Mouse (Mus musculus) liver, postnatal 0 days (tissue): ENCODE results near the gene Gm45902. TPM values are rescaled to one million over a fixed set of nuclear protein-coding genes. Genes with fewer than 3 reads are reported as not detected.

Source experiments
- ATAC-seq: fragments of 200-750 bp; cut with Nextera tagmentation; 2 replicates; pipeline ENCODE4 v1.8.0; 2017; ENCODE audit warnings: mild to moderate bottlenecking, moderate library complexity
- DNase-seq: peaks from one replicate; pipeline ENCODE4 v3.0.0-alpha.2; 2016
- H3K27ac ChIP-seq: fragments of 300-500 bp; sonication (generic); 2 replicates; pipeline ENCODE4 v1.5.1; 2014; ENCODE audit warnings: antibody characterized with exemption, moderate library complexity, mild to moderate bottlenecking, low read depth
- H3K27me3 ChIP-seq: fragments of 300-500 bp; sonication (generic); 2 replicates; pipeline ENCODE4 v1.6.1; 2014; ENCODE audit warnings: low read length, control low read depth, mixed read lengths; ENCODE audit not compliant: insufficient read depth
- H3K36me3 ChIP-seq: fragments of 300-500 bp; sonication (generic); replicated peaks from 2 replicates; pipeline ENCODE4 v1.6.1; 2014; ENCODE audit warnings: mild to moderate bottlenecking, control low read depth, low read length, moderate library complexity, mixed read lengths; ENCODE audit not compliant: insufficient read depth
- H3K4me1 ChIP-seq: fragments of 300-500 bp; sonication (generic); 2 replicates; pipeline ENCODE4 v1.6.1; 2014; ENCODE audit warnings: antibody characterized with exemption, mild to moderate bottlenecking, control low read depth; ENCODE audit not compliant: insufficient read depth
- H3K4me2 ChIP-seq: fragments of 300-500 bp; sonication (generic); 2 replicates; pipeline ENCODE4 v1.6.1; 2014; ENCODE audit warnings: low read depth, mild to moderate bottlenecking, low read length, moderate library complexity, mixed read lengths
- H3K4me3 ChIP-seq: fragments of 300-500 bp; sonication (generic); 2 replicates; pipeline ENCODE4 v1.5.1; 2014; ENCODE audit warnings: low read depth, low read length
- H3K9ac ChIP-seq: fragments of 300-500 bp; sonication (generic); replicated peaks from 2 replicates; pipeline ENCODE4 v1.6.1; 2014; ENCODE audit warnings: mild to moderate bottlenecking, moderate library complexity
- H3K9me3 ChIP-seq: fragments of 300-500 bp; sonication (generic); 2 replicates; pipeline ENCODE4 v1.6.1; 2016; ENCODE audit warnings: mild to moderate bottlenecking, control low read depth, low read length, mixed read lengths
- CTCF ChIP-seq: sonication (generic); IDR thresholded peaks from 2 replicates; pipeline ENCODE4 v1.5.1; 2016; ENCODE audit warnings: antibody characterized with exemption, low read depth
- EP300 ChIP-seq: IDR thresholded peaks from 2 replicates; pipeline ENCODE4 v1.6.1; 2016; ENCODE audit warnings: antibody characterized with exemption, low read depth, mild to moderate bottlenecking
- WGBS: fragments of 180-500 bp; shearing (Covaris S2); extraction: QIAGEN DNeasy Blood & Tissue Kit; methylation state at CpG from one replicate; pipeline ENCODE4 v1.1.7; 2014; ENCODE audit not compliant: insufficient replicate concordance; 5-methylcytosine and 5-hydroxymethylcytosine counted together
- polyA plus RNA-seq: library from polyadenylated mRNA; unstranded; fragments of >200 nt; fragmentation: Nextera tagmentation; extraction: Ambion mirVana; gene quantifications from 2 replicates; pipeline ENCODE4 v1.2.1, GENCODE M21; 2015

Gm45902 gene
- polyA plus RNA-seq, 1 experiment from 2014 or later = 1.0 TPM

DNA sequence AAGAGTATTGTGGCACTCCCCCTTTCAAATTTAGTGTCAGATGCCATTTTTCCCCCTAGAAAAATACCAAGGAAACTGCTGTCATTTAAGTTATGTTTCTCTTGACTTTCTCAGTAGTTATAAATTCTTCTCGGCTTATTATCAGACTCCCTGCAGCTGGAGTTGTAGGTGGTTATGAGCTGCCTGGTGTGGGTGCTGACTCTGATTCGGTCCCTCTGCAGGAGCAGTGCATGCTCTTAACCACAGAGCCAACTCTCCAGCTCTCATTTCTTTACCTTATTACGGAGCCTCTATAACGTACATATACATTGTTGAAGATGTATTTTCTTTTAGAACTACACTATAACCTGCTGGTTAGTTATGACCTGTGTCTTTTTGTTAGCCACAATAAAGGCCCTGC lies 10.0 kb upstream of the Gm45902 start:
- Histone ChIP-seq H3K27me3 (no peaks in the 10 kb centered on the region), H3K4me2 (no peak overlapping the region), H3K9ac (no peak overlapping the region), H3K27ac (no peak overlapping the region), H3K4me1 (no peaks in the 10 kb centered on the region), H3K4me3 (no peak overlapping the region), H3K36me3 (no peaks in the 10 kb centered on the region), H3K9me3 (no peaks in the 10 kb centered on the region)
- TF ChIP-seq EP300 = no peak
- TF ChIP-seq CTCF = no peak
- ATAC-seq (no peak), DNase-seq (no peak)
- 62% methylated on average over 4 of the region's 4 CpGs for whole genome bisulfite sequencing

DNA sequence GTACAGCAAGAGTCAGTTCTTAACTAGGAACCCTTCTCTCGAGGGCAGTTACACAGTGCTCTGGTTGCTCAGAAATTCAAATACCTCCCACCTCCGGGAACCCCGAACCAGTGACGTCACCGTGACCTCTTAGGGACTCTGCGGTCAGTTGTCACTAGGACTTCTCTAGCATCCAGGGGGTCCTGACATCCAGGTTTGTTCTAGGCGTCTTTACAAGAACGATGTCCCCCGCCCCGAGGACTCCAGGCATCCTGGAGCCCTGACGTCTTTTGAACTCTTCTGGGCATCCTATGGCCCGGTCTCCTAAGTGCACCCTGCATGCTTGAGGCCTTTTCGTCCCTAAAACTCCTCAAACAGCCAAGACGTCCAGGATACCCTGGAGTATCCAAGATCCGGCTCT lies 514 bp downstream of the Gm45902 start:
- Histone ChIP-seq H3K9me3 (no peaks in the 10 kb centered on the region), H3K4me2 (peak overlapping the region; percentile 82), H3K27me3 (no peaks in the 10 kb centered on the region), H3K4me3 (peak overlapping the region; percentile 83), H3K4me1 (peaks cover 3% of the 10 kb centered on the region), H3K27ac (peak overlapping the region; percentile 84), H3K36me3 (peaks cover 30% of the 10 kb centered on the region), H3K9ac (peak overlapping the region; percentile 81)
- ATAC-seq = no peak
- TF ChIP-seq EP300 (no peak), CTCF (no peak)
- DNase-seq = peak; percentile 62
- under 1% methylated on average over 15 of the region's 15 CpGs for WGBS

DNA sequence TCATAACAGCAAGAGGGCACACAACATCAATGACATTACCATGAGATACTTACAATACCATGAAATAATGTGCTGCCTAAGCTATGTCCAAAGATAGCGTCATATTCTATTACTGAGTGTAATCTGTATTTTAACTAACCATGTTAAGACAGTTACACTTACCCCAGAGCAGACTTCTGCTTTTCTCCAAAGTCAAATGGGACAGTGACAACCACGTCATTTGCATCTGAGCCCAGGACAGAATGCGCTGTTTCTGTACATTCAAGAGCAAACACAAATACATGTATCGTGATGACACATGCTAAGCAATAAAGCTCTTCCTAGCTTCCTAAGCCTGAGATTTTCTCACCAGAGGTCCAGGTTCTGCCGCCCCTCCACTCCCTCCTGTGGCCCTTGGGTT lies 11.7 kb downstream of the Gm45902 start:
- no peak overlapping the region for H3K4me2 ChIP-seq
- H3K27me3 ChIP-seq = no peaks in the 10 kb centered on the region
- no peak for ATAC-seq
- WGBS = 87% methylated on average over 5 of the region's 5 CpGs
- H3K4me1 ChIP-seq = no peaks in the 10 kb centered on the region
- no peak overlapping the region for H3K4me3 ChIP-seq
- no peak overlapping the region for H3K27ac ChIP-seq
- TF ChIP-seq EP300 (no peak), CTCF (no peak)
- peaks cover 65% of the 10 kb centered on the region for H3K36me3 ChIP-seq
- H3K9me3 ChIP-seq = no peaks in the 10 kb centered on the region
- DNase-seq = no peak
- no peak overlapping the region for H3K9ac ChIP-seq

DNA sequence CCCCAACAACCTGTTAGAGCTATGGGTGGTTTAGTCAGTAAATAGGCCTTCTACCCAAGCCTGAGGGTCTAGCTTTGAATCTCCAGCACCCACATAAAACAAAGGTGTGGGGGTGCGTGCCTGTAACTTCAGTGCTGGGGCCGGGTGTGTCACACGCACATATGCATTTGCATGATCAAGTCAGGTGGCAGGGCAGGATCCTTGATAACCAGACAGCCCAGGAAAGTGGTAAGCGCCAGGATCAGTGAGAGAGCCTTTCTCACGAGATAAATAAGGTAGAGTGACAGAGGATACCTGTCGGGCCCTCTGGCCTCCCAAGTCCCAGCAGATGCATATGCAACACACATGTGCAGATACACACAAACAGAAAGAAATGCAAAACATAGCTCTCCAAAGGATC lies 13.0 kb downstream of the Gm45902 start:
- WGBS = 73% methylated on average over 6 of the region's 6 CpGs
- no peak overlapping the region for H3K27ac ChIP-seq
- no peaks in the 10 kb centered on the region for H3K4me1 ChIP-seq
- H3K9ac ChIP-seq = no peak overlapping the region
- no peak for DNase-seq
- H3K9me3 ChIP-seq = no peaks in the 10 kb centered on the region
- H3K4me3 ChIP-seq = no peak overlapping the region
- H3K4me2 ChIP-seq = no peak overlapping the region
- ATAC-seq = no peak
- TF ChIP-seq EP300 = no peak
- no peak for TF ChIP-seq CTCF
- peaks cover 68% of the 10 kb centered on the region for H3K36me3 ChIP-seq
- no peaks in the 10 kb centered on the region for H3K27me3 ChIP-seq

DNA sequence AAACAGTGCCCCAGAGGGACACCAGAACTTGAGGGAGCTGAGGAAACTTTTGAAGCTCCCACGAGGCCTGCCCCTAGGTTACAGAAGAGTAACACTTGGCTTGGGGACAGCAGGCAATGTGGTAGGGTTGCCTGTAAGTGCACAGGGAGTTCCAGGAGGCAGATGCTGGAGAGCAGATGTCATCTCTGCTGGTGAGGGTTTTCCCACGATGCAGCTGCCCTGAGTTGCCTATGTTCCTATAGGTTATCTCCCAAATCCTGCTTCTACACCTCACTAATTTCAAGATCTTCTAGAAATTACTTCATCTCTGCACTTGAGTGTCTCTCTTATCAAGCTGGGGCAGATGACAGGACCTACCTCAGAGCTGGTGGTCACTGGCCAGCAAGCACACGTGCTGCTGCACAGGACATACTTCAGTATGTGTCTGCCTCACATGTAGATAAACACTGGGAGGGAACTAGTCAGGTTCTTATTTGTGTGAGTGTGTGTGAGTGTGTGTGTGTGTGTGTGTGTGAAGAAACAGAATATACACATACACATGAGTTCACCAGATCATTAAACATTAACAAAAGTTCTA lies 18.7 kb downstream of the Gm45902 start:
- Histone ChIP-seq H3K4me2 (no peak overlapping the region), H3K36me3 (peaks cover 74% of the 10 kb centered on the region), H3K4me1 (no peaks in the 10 kb centered on the region), H3K9ac (no peak overlapping the region), H3K4me3 (no peak overlapping the region), H3K27me3 (no peaks in the 10 kb centered on the region), H3K9me3 (no peaks in the 10 kb centered on the region), H3K27ac (no peak overlapping the region)
- WGBS = 64% methylated on average over 3 of the region's 3 CpGs
- ATAC-seq (peak; percentile 80), DNase-seq (no peak)
- no peak for TF ChIP-seq EP300
- TF ChIP-seq CTCF = no peak

DNA sequence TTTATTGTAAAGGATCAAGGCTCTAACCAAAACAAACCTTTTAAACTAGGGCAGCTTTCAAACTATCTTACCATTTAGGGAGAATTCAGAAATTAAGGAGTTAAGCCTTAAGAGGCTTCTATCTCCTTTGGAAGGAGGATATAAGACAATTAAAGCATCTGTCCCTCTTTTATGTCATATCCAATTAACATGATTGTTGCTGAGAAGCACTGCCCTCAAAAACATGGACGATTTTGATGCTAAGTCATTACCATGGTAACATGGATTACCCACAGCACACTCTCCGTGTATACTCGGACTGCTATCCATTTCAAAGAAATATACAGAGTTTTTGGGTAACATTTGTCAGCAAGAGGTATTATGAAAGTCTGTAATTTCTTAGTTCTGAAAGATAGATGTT lies 22.8 kb downstream of the Gm45902 start:
- no peak overlapping the region for H3K9ac ChIP-seq
- ATAC-seq (no peak), DNase-seq (no peak)
- H3K4me3 ChIP-seq = no peak overlapping the region
- 91% methylated on average over 3 of the region's 3 CpGs for WGBS
- no peak overlapping the region for H3K4me2 ChIP-seq
- H3K9me3 ChIP-seq = no peaks in the 10 kb centered on the region
- peaks cover 39% of the 10 kb centered on the region for H3K36me3 ChIP-seq
- no peaks in the 10 kb centered on the region for H3K27me3 ChIP-seq
- TF ChIP-seq CTCF (no peak), EP300 (no peak)
- H3K27ac ChIP-seq = no peak overlapping the region
- H3K4me1 ChIP-seq = no peaks in the 10 kb centered on the region

DNA sequence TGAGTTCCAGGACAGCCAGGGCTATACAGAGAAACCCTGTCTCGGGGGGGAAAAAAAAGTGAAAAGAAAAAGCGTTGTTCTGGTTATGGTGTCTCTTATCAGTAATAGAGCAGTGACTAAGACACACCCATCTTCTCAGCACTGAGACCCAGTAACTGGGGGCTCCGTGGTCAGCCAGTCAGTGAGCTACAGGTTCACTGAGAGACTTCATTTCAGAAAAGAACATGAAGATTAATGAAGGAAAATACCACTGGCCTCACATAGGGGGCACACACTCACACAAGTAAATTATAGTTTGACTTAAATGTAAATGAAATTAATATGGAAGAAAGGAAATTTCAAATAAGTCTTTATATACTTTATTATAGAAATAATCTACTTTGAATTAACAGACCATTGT lies 32.4 kb downstream of the Gm45902 start:
- no peak overlapping the region for H3K9ac ChIP-seq
- H3K36me3 ChIP-seq = no peaks in the 10 kb centered on the region
- H3K4me2 ChIP-seq = no peak overlapping the region
- DNase-seq (no peak), ATAC-seq (no peak)
- no peaks in the 10 kb centered on the region for H3K9me3 ChIP-seq
- peaks cover 7% of the 10 kb centered on the region for H3K4me1 ChIP-seq
- 53% methylated on average over 3 of the region's 3 CpGs for WGBS
- no peak overlapping the region for H3K27ac ChIP-seq
- TF ChIP-seq CTCF = peak; percentile 29; the same call in 1 of the 2 replicates
- no peak for TF ChIP-seq EP300
- no peaks in the 10 kb centered on the region for H3K27me3 ChIP-seq
- no peak overlapping the region for H3K4me3 ChIP-seq
